Mouse (Mus musculus) liver, embryonic 12.5 days (tissue): ENCODE measurements around the gene Synj2. TPM values are rescaled to one million over a fixed set of nuclear protein-coding genes. Genes with fewer than 3 reads are reported as not detected.
A peak's percentile ranks its signal among the peaks of the same experiment; 100 is the strongest.

Source experiments
- ATAC-seq: fragments of 200-750 bp; cut with Nextera tagmentation; 2 replicates; pipeline ENCODE4 v1.8.0; 2017; ENCODE audit warnings: moderate number of reproducible peaks, mild to moderate bottlenecking, moderate library complexity
- H3K27ac ChIP-seq: fragments of 300-500 bp; sonication (generic); 2 replicates; pipeline ENCODE4 v1.5.1; 2016; ENCODE audit warnings: mild to moderate bottlenecking
- H3K27me3 ChIP-seq: fragments of 300-500 bp; sonication (generic); replicated peaks from 2 replicates; pipeline ENCODE4 v1.6.1; 2016; ENCODE audit warnings: mild to moderate bottlenecking, moderate library complexity
- H3K36me3 ChIP-seq: fragments of 300-500 bp; sonication (generic); 2 replicates; pipeline ENCODE4 v1.6.1; 2016; ENCODE audit warnings: mild to moderate bottlenecking, moderate library complexity
- H3K4me1 ChIP-seq: fragments of 300-500 bp; sonication (generic); 2 replicates; pipeline ENCODE4 v1.6.1; 2016
- H3K4me2 ChIP-seq: fragments of 300-500 bp; sonication (generic); 2 replicates; pipeline ENCODE4 v1.6.1; 2016; ENCODE audit warnings: mild to moderate bottlenecking, moderate library complexity
- H3K4me3 ChIP-seq: fragments of 300-500 bp; sonication (generic); 2 replicates; pipeline ENCODE4 v1.5.1; 2016; ENCODE audit warnings: mild to moderate bottlenecking, moderate library complexity
- H3K9ac ChIP-seq: fragments of 300-500 bp; sonication (generic); 2 replicates; pipeline ENCODE4 v1.6.1; 2016; ENCODE audit warnings: mild to moderate bottlenecking, moderate library complexity
- H3K9me3 ChIP-seq: fragments of 300-500 bp; sonication (generic); replicated peaks from 2 replicates; pipeline ENCODE4 v1.6.1; 2016; ENCODE audit warnings: mild to moderate bottlenecking, moderate library complexity
- WGBS: fragments of 180-500 bp; shearing (Covaris S2); methylation state at CpG from one replicate; pipeline ENCODE4 v1.1.7; 2016; ENCODE audit not compliant: insufficient replicate concordance; 5-methylcytosine and 5-hydroxymethylcytosine counted together
- polyA plus RNA-seq: library from polyadenylated mRNA; unstranded; fragments of >200 nt; fragmentation: Nextera tagmentation; extraction: Ambion mirVana; gene quantifications from 2 replicates; pipeline ENCODE4 v1.2.1, GENCODE M21; 2016

The Synj2 gene
- polyA plus RNA-seq, 1 experiment from 2014 or later, result 1.6 TPM

- Histone ChIP-seq H3K36me3 (peaks cover 30% of the 10 kb centered on the region), H3K9me3 (no peaks in the 10 kb centered on the region), H3K9ac (peak within 1 kb of the TSS; percentile 78), H3K27me3 (no peaks in the 10 kb centered on the region), H3K4me1 (peaks cover 26% of the 10 kb centered on the region), H3K4me2 (peak within 1 kb of the TSS; percentile 89), H3K27ac (peak within 1 kb of the TSS; percentile 91), H3K4me3 (peak within 1 kb of the TSS; percentile 75)
- under 1% methylated on average over 70 of the region's 70 CpGs for WGBS
- peak; percentile 99 for ATAC-seq
Observed at GRCm38 (mm10) chr17:6079287-6080122, 138.4 kb downstream of the Synj2 start, which contains the start of the genes Serac1 and Gtf2h5. Serac1 (minus strand) TSS chr17:6079741. Gtf2h5 (plus strand) TSS chr17:6079786.

GRCm38 (mm10) chr17:6083323-6083890, 142.3 kb downstream of the Synj2 start:
- H3K4me3 ChIP-seq, result no peak overlapping the region
- no peaks in the 10 kb centered on the region for H3K27me3 ChIP-seq
- peaks cover 65% of the 10 kb centered on the region for H3K36me3 ChIP-seq
- no peak for ATAC-seq
- peaks cover 25% of the 10 kb centered on the region for H3K4me1 ChIP-seq
- H3K4me2 ChIP-seq, result no peak overlapping the region
- 84% methylated on average over 5 of the region's 5 CpGs for WGBS
- no peak overlapping the region for H3K27ac ChIP-seq
- H3K9ac ChIP-seq, result no peak overlapping the region
- no peaks in the 10 kb centered on the region for H3K9me3 ChIP-seq

GRCm38 (mm10) chr17:6091604-6092003, 150.5 kb downstream of the Synj2 start:
- no peaks in the 10 kb centered on the region for H3K27me3 ChIP-seq
- no peak overlapping the region for H3K4me3 ChIP-seq
- no peak overlapping the region for H3K9ac ChIP-seq
- no peak overlapping the region for H3K27ac ChIP-seq
- no peak overlapping the region for H3K4me2 ChIP-seq
- H3K9me3 ChIP-seq, result no peaks in the 10 kb centered on the region
- no peak for ATAC-seq
- H3K4me1 ChIP-seq, result no peaks in the 10 kb centered on the region
- H3K36me3 ChIP-seq, result peaks cover 24% of the 10 kb centered on the region
- 76% methylated on average over 6 of the region's 6 CpGs for WGBS

Other genes with a start within 250 kb of the Synj2 start
- 22.7 and 23.5 TPM in 2 replicates for gene Snx9, start 100.0 kb upstream of the Synj2 start, polyA plus RNA-seq
- gene Serac1, start 138.5 kb downstream of the Synj2 start, polyA plus RNA-seq, result 2.2 TPM in 2 replicates
- gene Gtf2h5, start 138.5 kb downstream of the Synj2 start, polyA plus RNA-seq, result 97.7 and 101 TPM in 2 replicates
- gene Tulp4, start 165.2 kb downstream of the Synj2 start, polyA plus RNA-seq, result 40.1 and 42.7 TPM in 2 replicates